Mouse (Mus musculus): Measurements from ENCODE around the gene Gnas. TPM values are rescaled to one million over a fixed set of nuclear protein-coding genes. Genes with fewer than 3 reads are reported as not detected.

Gene Gnas
- polyA plus RNA-seq, 2 experiments: 286 to 302 TPM

GRCm38 (mm10) chr2:174299091-174299770, 15.1 kb downstream of the Gnas start:
- no peak overlapping the region for H3K9ac ChIP-seq (replicated peaks)
- no peaks in the 10 kb centered on the region for H3K36me3 ChIP-seq (replicated peaks; ENCODE audit: control insufficient read depth, insufficient read depth, low read depth)
- H3K27me3 ChIP-seq (ENCODE audit: control insufficient read depth, insufficient read depth, low read length): peaks cover 39% of the 10 kb centered on the region
- ATAC-seq (ENCODE audit: insufficient read depth): no peak
- TF ChIP-seq CTCF (IDR thresholded peaks at IDR 0.05; ENCODE audit: low read depth) (no peak), EP300 (IDR thresholded peaks at IDR 0.05; ENCODE audit: low read depth) (no peak)
- H3K4me3 ChIP-seq (ENCODE audit: insufficient read depth in 1 of 2, low read depth in 2 of 2, low read length in 2 of 2): peak overlapping the region in 1 of 2 experiments; percentile 22; a peak in 3 of 4 replicates
- H3K4me1 ChIP-seq (replicated peaks; ENCODE audit: control insufficient read depth in 2 of 2, insufficient read depth in 2 of 2, low read length in 1 of 2): 0 out of 4 replicates have a peak, but pooled peaks cover 0 to 2% of the 10 kb centered on the region in 2 experiments
- 45% methylated on average over 48 of the region's 48 CpGs for WGBS (ENCODE audit: insufficient replicate concordance)
- no peaks in the 10 kb centered on the region; the same call in 1 of the 2 replicates for H3K9me3 ChIP-seq (ENCODE audit: control insufficient read depth, low read length)
- H3K4me2 ChIP-seq (ENCODE audit: low read depth): peak overlapping the region; percentile 34
- DNase-seq (ENCODE audit: low read depth in 3 of 3, low spot score in 3 of 3): no peak
- H3K27ac ChIP-seq: no peak overlapping the region

- H3K27ac ChIP-seq: no peak overlapping the region
- ATAC-seq (ENCODE audit: insufficient read depth): no peak
- H3K9me3 ChIP-seq (ENCODE audit: control insufficient read depth, low read length): no peaks in the 10 kb centered on the region; the same call in 1 of the 2 replicates
- H3K4me1 ChIP-seq (replicated peaks; ENCODE audit: control insufficient read depth in 2 of 2, insufficient read depth in 2 of 2, low read length in 1 of 2): 0 out of 4 replicates have a peak, but pooled peaks cover 0 to 2% of the 10 kb centered on the region in 2 experiments
- TF ChIP-seq EP300 (IDR thresholded peaks at IDR 0.05; ENCODE audit: low read depth) (no peak), CTCF (IDR thresholded peaks at IDR 0.05; ENCODE audit: low read depth) (no peak)
- peaks cover 39% of the 10 kb centered on the region for H3K27me3 ChIP-seq (ENCODE audit: control insufficient read depth, insufficient read depth, low read length)
- H3K4me3 ChIP-seq (ENCODE audit: insufficient read depth in 1 of 2, low read depth in 2 of 2, low read length in 2 of 2): peak overlapping the region; percentile 16 to 22
- DNase-seq (ENCODE audit: low read depth in 3 of 3, low spot score in 3 of 3): no peak
- H3K36me3 ChIP-seq (replicated peaks; ENCODE audit: control insufficient read depth, insufficient read depth, low read depth): no peaks in the 10 kb centered on the region
- no peak overlapping the region for H3K9ac ChIP-seq (replicated peaks)
- peak overlapping the region; percentile 34 for H3K4me2 ChIP-seq (ENCODE audit: low read depth)
- 58% methylated on average over 34 of the region's 34 CpGs for WGBS (ENCODE audit: insufficient replicate concordance)
These were observed 15.6 kb downstream of the Gnas start for GRCm38 (mm10) chr2:174299771-174300160.

GRCm38 (mm10) chr2:174300186-174300585, 16.1 kb downstream of the Gnas start:
- H3K36me3 ChIP-seq (replicated peaks; ENCODE audit: control insufficient read depth, insufficient read depth, low read depth): no peaks in the 10 kb centered on the region
- peaks cover 39% of the 10 kb centered on the region for H3K27me3 ChIP-seq (ENCODE audit: control insufficient read depth, insufficient read depth, low read length)
- no peak overlapping the region for H3K27ac ChIP-seq
- DNase-seq (ENCODE audit: low read depth in 3 of 3, low spot score in 3 of 3): no peak
- H3K4me2 ChIP-seq (ENCODE audit: low read depth): peak overlapping the region; percentile 34
- H3K4me3 ChIP-seq (ENCODE audit: insufficient read depth in 1 of 2, low read depth in 2 of 2, low read length in 2 of 2): peak overlapping the region; percentile 16 to 22
- WGBS (ENCODE audit: insufficient replicate concordance): 54% methylated on average over 27 of the region's 27 CpGs
- no peaks in the 10 kb centered on the region; the same call in 1 of the 2 replicates for H3K9me3 ChIP-seq (ENCODE audit: control insufficient read depth, low read length)
- no peak overlapping the region for H3K9ac ChIP-seq (replicated peaks)
- no peak for TF ChIP-seq CTCF (IDR thresholded peaks at IDR 0.05; ENCODE audit: low read depth)
- TF ChIP-seq EP300 (IDR thresholded peaks at IDR 0.05; ENCODE audit: low read depth): no peak
- H3K4me1 ChIP-seq (replicated peaks; ENCODE audit: control insufficient read depth in 2 of 2, insufficient read depth in 2 of 2, low read length in 1 of 2): 0 out of 4 replicates have a peak, but pooled peaks cover 0 to 2% of the 10 kb centered on the region in 2 experiments
- ATAC-seq (ENCODE audit: insufficient read depth): no peak

- no peak for DNase-seq (ENCODE audit: low read depth in 3 of 3, low spot score in 3 of 3)
- 47% methylated on average over 22 of the region's 22 CpGs for WGBS (ENCODE audit: insufficient replicate concordance)
- no peaks in the 10 kb centered on the region; the same call in 1 of the 2 replicates for H3K9me3 ChIP-seq (ENCODE audit: control insufficient read depth, low read length)
- peak overlapping the region in 1 of 2 experiments; percentile 22; a peak in 1 of 4 replicates for H3K4me3 ChIP-seq (ENCODE audit: insufficient read depth in 1 of 2, low read depth in 2 of 2, low read length in 2 of 2)
- H3K4me2 ChIP-seq (ENCODE audit: low read depth): peak overlapping the region; percentile 34
- no peak overlapping the region for H3K27ac ChIP-seq
- 0 out of 4 replicates have a peak, but pooled peaks cover 0 to 2% of the 10 kb centered on the region in 2 experiments for H3K4me1 ChIP-seq (replicated peaks; ENCODE audit: control insufficient read depth in 2 of 2, insufficient read depth in 2 of 2, low read length in 1 of 2)
- no peak for TF ChIP-seq CTCF (IDR thresholded peaks at IDR 0.05; ENCODE audit: low read depth)
- no peaks in the 10 kb centered on the region for H3K36me3 ChIP-seq (replicated peaks; ENCODE audit: control insufficient read depth, insufficient read depth, low read depth)
- no peak overlapping the region for H3K9ac ChIP-seq (replicated peaks)
- peaks cover 39% of the 10 kb centered on the region for H3K27me3 ChIP-seq (ENCODE audit: control insufficient read depth, insufficient read depth, low read length)
- ATAC-seq (ENCODE audit: insufficient read depth): no peak
These were observed 16.5 kb downstream of the Gnas start for GRCm38 (mm10) chr2:174300666-174301065.

GRCm38 (mm10) chr2:174302526-174302925, 18.4 kb downstream of the Gnas start:
- H3K9ac ChIP-seq (replicated peaks): no peak overlapping the region
- WGBS (ENCODE audit: insufficient replicate concordance): 52% methylated on average over 6 of the region's 6 CpGs
- H3K9me3 ChIP-seq (ENCODE audit: control insufficient read depth, low read length): no peaks in the 10 kb centered on the region; the same call in 1 of the 2 replicates
- H3K27ac ChIP-seq: no peak overlapping the region
- no peak for ATAC-seq (ENCODE audit: insufficient read depth)
- H3K27me3 ChIP-seq (ENCODE audit: control insufficient read depth, insufficient read depth, low read length): peaks cover 39% of the 10 kb centered on the region
- H3K36me3 ChIP-seq (replicated peaks; ENCODE audit: control insufficient read depth, insufficient read depth, low read depth): no peaks in the 10 kb centered on the region
- no peak overlapping the region for H3K4me2 ChIP-seq (ENCODE audit: low read depth)
- no peak overlapping the region for H3K4me3 ChIP-seq (ENCODE audit: insufficient read depth in 1 of 2, low read depth in 2 of 2, low read length in 2 of 2)
- H3K4me1 ChIP-seq (replicated peaks; ENCODE audit: control insufficient read depth in 2 of 2, insufficient read depth in 2 of 2, low read length in 1 of 2): no peaks in the 10 kb centered on the region
- DNase-seq (ENCODE audit: low read depth in 3 of 3, low spot score in 3 of 3): no peak
- no peak for TF ChIP-seq EP300 (IDR thresholded peaks at IDR 0.05; ENCODE audit: low read depth)
- TF ChIP-seq CTCF (IDR thresholded peaks at IDR 0.05; ENCODE audit: low read depth): no peak
